Mouse (Mus musculus): ENCODE data around the gene Cct8l1. TPM values are rescaled to one million over a fixed set of nuclear protein-coding genes. Genes with fewer than 3 reads are reported as not detected.

Gene Cct8l1
- total and polyA plus RNA-seq, 3 experiments = not detected

- H3K9ac ChIP-seq (ENCODE audit: insufficient read depth, low read depth) = peak overlapping the region; percentile 96
- in situ Hi-C loops (cut with MboI; ENCODE audit: low pct_ligation_motif_present, low pct_unique_long_range_greater_than_20kb, low sequenced_read_pairs) (no loop called here), dilution Hi-C loops (cut with MboI; ENCODE audit: extremely low pct_ligation_motif_present, extremely low pct_unique_long_range_greater_than_20kb, low sequenced_read_pairs) (no loop called here)
- no peaks in the 10 kb centered on the region for H3K9me3 ChIP-seq (replicated peaks; ENCODE audit: low read length)
- peak overlapping the region; percentile 76 to 96 (median 84) for H3K4me3 ChIP-seq (replicated peaks in 1 of 3; ENCODE audit: low read depth in 2 of 3, low read length in 2 of 3, poor library complexity in 1 of 3)
- H3K4me1 ChIP-seq (ENCODE audit: control insufficient read depth in 1 of 2, insufficient read depth in 2 of 2) = peaks cover 0 to 9% of the 10 kb centered on the region in 2 experiments; a peak in 1 of 4 replicates
- no peaks in the 10 kb centered on the region for H3K27me3 ChIP-seq (replicated peaks)
- DNase-seq (ENCODE audit: extremely low read depth) = peak; percentile 17
- 0 out of 2 replicates have a peak, but pooled peaks have one; percentile 11 for TF ChIP-seq TCF12 (IDR thresholded peaks at IDR 0.05; ENCODE audit: low read depth, low read length)
- TF ChIP-seq SMC3 (IDR thresholded peaks at IDR 0.05; ENCODE audit: low read depth, low read length) = no peak
- peak; percentile 37; the same call in 1 of the 2 replicates for TF ChIP-seq BHLHE40 (IDR thresholded peaks at IDR 0.05; ENCODE audit: low read depth, low read length)
- TF ChIP-seq NRF1 (IDR thresholded peaks at IDR 0.05; ENCODE audit: low read depth, low read length) = 0 out of 2 replicates have a peak, but pooled peaks have one; percentile 30
- no peak for TF ChIP-seq RCOR1 (conservative IDR thresholded peaks at IDR 0.05; ENCODE audit: low read depth, low read length)
- TF ChIP-seq ZKSCAN1 (IDR thresholded peaks at IDR 0.05; ENCODE audit: borderline replicate concordance, low read depth, low read length) = no peak
- no peak; the same call in 1 of the 2 replicates for TF ChIP-seq SIN3A (IDR thresholded peaks at IDR 0.05; ENCODE audit: low read length)
- peak; percentile 57; the same call in 1 of the 2 replicates for TF ChIP-seq UBTF (IDR thresholded peaks at IDR 0.05; ENCODE audit: low read depth, low read length)
- 0 out of 2 replicates have a peak, but pooled peaks have one; percentile 8 for TF ChIP-seq CHD1 (IDR thresholded peaks at IDR 0.05; ENCODE audit: low read depth, low read length)
- TF ChIP-seq MXI1 (IDR thresholded peaks at IDR 0.05; ENCODE audit: low read depth, low read length) = no peak; the same call in 1 of the 2 replicates
- H3K27ac ChIP-seq (ENCODE audit: insufficient read depth, low read depth) = no peak overlapping the region; the same call in 1 of the 2 replicates
- peak overlapping the region; percentile 96 for H3K4me2 ChIP-seq (ENCODE audit: insufficient read depth, low read depth, poor library complexity, severe bottlenecking)
- peaks cover 26% of the 10 kb centered on the region for H3K79me2 ChIP-seq (replicated peaks; ENCODE audit: control insufficient read depth, extremely low read depth, insufficient read depth, poor library complexity, severe bottlenecking)
- no peaks in the 10 kb centered on the region for H3K36me3 ChIP-seq (replicated peaks in 1 of 2; ENCODE audit: control insufficient read depth in 1 of 2, insufficient read depth in 1 of 2, low read length in 1 of 2)
These were observed 18.0 kb upstream of the Cct8l1 start for GRCm38 (mm10) chr5:25497720-25498345.

- in situ Hi-C loops (cut with MboI; ENCODE audit: low pct_ligation_motif_present, low pct_unique_long_range_greater_than_20kb, low sequenced_read_pairs) = no loop called here
- H3K9me3 ChIP-seq (replicated peaks; ENCODE audit: low read length) = no peaks in the 10 kb centered on the region
- H3K27me3 ChIP-seq (replicated peaks) = no peaks in the 10 kb centered on the region
- peak; percentile 39 for DNase-seq (ENCODE audit: extremely low read depth)
- no peak for TF ChIP-seq MAZ (IDR thresholded peaks at IDR 0.05; ENCODE audit: low read depth, low read length)
- TF ChIP-seq UBTF (IDR thresholded peaks at IDR 0.05; ENCODE audit: low read depth, low read length) = 0 out of 2 replicates have a peak, but pooled peaks have one; percentile 37
- peak; percentile 37; the same call in 1 of the 2 replicates for TF ChIP-seq NRF1 (IDR thresholded peaks at IDR 0.05; ENCODE audit: low read depth, low read length)
- TF ChIP-seq NELFE (IDR thresholded peaks at IDR 0.05; ENCODE audit: low read depth, low read length) = peak; percentile 54; the same call in 1 of the 2 replicates
- TF ChIP-seq SIN3A (IDR thresholded peaks at IDR 0.05; ENCODE audit: low read length) = 0 out of 2 replicates have a peak, but pooled peaks have one; percentile 5
- peak; percentile 69 for TF ChIP-seq POLR2A (IDR thresholded peaks at IDR 0.05; ENCODE audit: low read depth, low read length)
- no peak for TF ChIP-seq KAT2A (IDR thresholded peaks at IDR 0.05; ENCODE audit: insufficient replicate concordance, low read length)
- H3K4me3 ChIP-seq (replicated peaks in 1 of 3; ENCODE audit: low read depth in 2 of 3, low read length in 2 of 3, poor library complexity in 1 of 3) = peak within 1 kb of the TSS; percentile 77 to 96 (median 87)
- H3K9ac ChIP-seq (ENCODE audit: insufficient read depth, low read depth) = peak within 1 kb of the TSS; percentile 96
- H3K4me2 ChIP-seq (ENCODE audit: insufficient read depth, low read depth, poor library complexity, severe bottlenecking) = peak within 1 kb of the TSS; percentile 96
- H3K36me3 ChIP-seq (replicated peaks in 1 of 2; ENCODE audit: control insufficient read depth in 1 of 2, insufficient read depth in 1 of 2, low read length in 1 of 2) = no peaks in the 10 kb centered on the region
- H3K27ac ChIP-seq (ENCODE audit: insufficient read depth, low read depth) = peak within 1 kb of the TSS; percentile 95
- dilution Hi-C loops (cut with MboI; ENCODE audit: extremely low pct_ligation_motif_present, extremely low pct_unique_long_range_greater_than_20kb, low sequenced_read_pairs) = no loop called here
- H3K79me2 ChIP-seq (replicated peaks; ENCODE audit: control insufficient read depth, extremely low read depth, insufficient read depth, poor library complexity, severe bottlenecking) = peaks cover 22% of the 10 kb centered on the region
- H3K4me1 ChIP-seq (ENCODE audit: control insufficient read depth in 1 of 2, insufficient read depth in 2 of 2) = peaks cover 0 to 9% of the 10 kb centered on the region in 2 experiments; a peak in 1 of 4 replicates
These were observed 17.5 kb upstream of the Cct8l1 start, which contains the start of gene Kmt2c for GRCm38 (mm10) chr5:25498346-25498820. TSS of gene Kmt2c (minus strand) at chr5:25498783.

Measured in CH12.LX (cell line).